Comparison of ENCODE assay signal across 19 mouse cellular contexts in the genomic region with DNA sequence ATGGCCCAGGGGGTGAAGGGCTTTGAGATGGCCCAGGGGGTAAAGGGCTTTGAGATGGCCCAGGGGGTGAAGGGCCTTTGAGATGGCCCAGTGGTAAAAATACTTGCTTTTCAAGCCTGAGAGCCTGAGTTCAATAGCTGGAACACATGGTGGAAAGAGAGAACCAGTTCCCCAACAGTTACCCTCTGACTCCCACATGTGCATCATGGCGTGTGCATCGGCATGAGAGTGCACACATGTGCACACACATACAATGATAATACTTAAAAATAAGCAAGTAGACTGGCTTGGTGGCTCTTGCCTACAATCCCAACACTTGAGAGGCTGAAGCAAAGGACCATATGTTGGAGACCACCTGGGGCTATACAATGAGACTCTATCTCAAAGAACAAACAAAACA. TPM values are rescaled to one million over a fixed set of nuclear protein-coding genes. Genes with fewer than 3 reads are reported as not detected.
DNase-seq lines count a peak whose midpoint lies in the region; ATAC-seq lines count a peak whose summit lies in the region.
"Had no signal": no experiment of that assay in that cellular context is flagged by ENCODE, and none has a peak within 500 bp of the region (broad histone marks: within the 10 kb centered on the region; RNA-seq: fewer than 3 reads in every experiment).

No protein-coding gene starts in this region.

- H3K4me1 ChIP-seq in heart, embryonic 11.5 days (ENCODE audit: control insufficient read depth, insufficient read depth, low read length): no peaks in the 10 kb centered on the region
- H3K4me1 ChIP-seq in midbrain, embryonic 11.5 days (ENCODE audit: control insufficient read depth, insufficient read depth, low read length): no peaks in the 10 kb centered on the region
- H3K4me1 ChIP-seq in midbrain, embryonic 10.5 days: 0 out of 2 replicates have a peak, but pooled peaks cover 3% of the 10 kb centered on the region

- peak; percentile 63 for DNase-seq in heart, adult 11 months
- DNase-seq in midbrain, embryonic 11.5 days (ENCODE audit: low spot score, missing footprints): peak; percentile 73
- no peak for DNase-seq in midbrain, embryonic 10.5 days (ENCODE audit: low spot score)
- DNase-seq: adrenal gland, adult 2 months; adrenal gland, adult 8-10 months; adrenal gland, postnatal 10 days; adrenal gland, postnatal 14 days; adrenal gland, postnatal 25 days; adrenal gland, postnatal 36 days; B cell, adult 2 months; cerebellum, adult 11 months; cerebellum, adult 11-12 months; cerebellum, adult 18-20 months had no signal

- H3K4me3 ChIP-seq in heart, embryonic 11.5 days (ENCODE audit: low read depth, low read length): no peak overlapping the region
- no peak overlapping the region for H3K4me3 ChIP-seq in midbrain, embryonic 11.5 days (ENCODE audit: low read depth, low read length)
- H3K4me3 ChIP-seq in midbrain, embryonic 10.5 days: no peak overlapping the region

- H3K27ac ChIP-seq in heart, embryonic 11.5 days (ENCODE audit: low read depth, low read length): no peak overlapping the region
- no peak overlapping the region for H3K27ac ChIP-seq in midbrain, embryonic 11.5 days (ENCODE audit: low read depth, low read length)
- no peak overlapping the region for H3K27ac ChIP-seq in midbrain, embryonic 10.5 days (replicated peaks)

- no peaks in the 10 kb centered on the region for H3K36me3 ChIP-seq in heart, embryonic 11.5 days (ENCODE audit: control insufficient read depth, insufficient read depth, low read length)
- no peaks in the 10 kb centered on the region for H3K36me3 ChIP-seq in midbrain, embryonic 11.5 days (ENCODE audit: control insufficient read depth, insufficient read depth, low read length)
- H3K36me3 ChIP-seq in midbrain, embryonic 10.5 days: no peaks in the 10 kb centered on the region
- H3K36me3 ChIP-seq: G1E had no signal

- H3K9me3 ChIP-seq in heart, embryonic 11.5 days (replicated peaks; ENCODE audit: control insufficient read depth, low read length): no peaks in the 10 kb centered on the region
- H3K9me3 ChIP-seq in midbrain, embryonic 11.5 days (ENCODE audit: control insufficient read depth, low read length): no peaks in the 10 kb centered on the region
- H3K9me3 ChIP-seq in midbrain, embryonic 10.5 days (replicated peaks): no peaks in the 10 kb centered on the region
- H3K9me3 ChIP-seq: G1E had no signal

- no peak for ATAC-seq in heart, embryonic 11.5 days (replicated peaks; ENCODE audit: insufficient number of reproducible peaks, low FRiP score, low TSS enrichment)
- no peak for ATAC-seq in midbrain, embryonic 11.5 days (ENCODE audit: low FRiP score)
- ATAC-seq: activated CD4-positive, CD25-positive, alpha-beta regulatory T cell, adult 4 months; CD4-positive, CD25-positive, alpha-beta regulatory T cell, adult 4 months; Patski had no signal

- no peaks in the 10 kb centered on the region for H3K27me3 ChIP-seq in heart, embryonic 11.5 days (ENCODE audit: control insufficient read depth, insufficient read depth, low read length)
- no peaks in the 10 kb centered on the region for H3K27me3 ChIP-seq in midbrain, embryonic 11.5 days (ENCODE audit: control insufficient read depth, insufficient read depth, low read length)
- peaks cover 6% of the 10 kb centered on the region; the same call in 1 of the 2 replicates for H3K27me3 ChIP-seq in midbrain, embryonic 10.5 days (ENCODE audit: low read depth, poor library complexity, severe bottlenecking)

- H3K9ac ChIP-seq in heart, embryonic 11.5 days (ENCODE audit: low read depth, low read length): no peak overlapping the region
- no peak overlapping the region for H3K9ac ChIP-seq in midbrain, embryonic 11.5 days (ENCODE audit: low read length)

- 94% methylated on average over 2 of the region's 2 CpGs for WGBS in heart, embryonic 11.5 days (ENCODE audit: insufficient replicate concordance)
- 98% methylated on average over 2 of the region's 2 CpGs for WGBS in midbrain, embryonic 11.5 days
- WGBS in midbrain, embryonic 10.5 days: 98% methylated on average over 2 of the region's 2 CpGs

- no peak overlapping the region for H3K4me2 ChIP-seq in heart, embryonic 11.5 days
- H3K4me2 ChIP-seq in midbrain, embryonic 11.5 days: no peak overlapping the region

RNA-seq across cellular contexts. Expression of a gene that starts 17.9 kb away (rescaled TPM):
- polyA plus RNA-seq in heart, embryonic 11.5 days (2014; fragmentation: Nextera tagmentation; extraction: Ambion mirVana): 20.6 and 20.8 TPM in 2 replicates
- 25.0 and 27.5 TPM in 2 replicates for polyA plus RNA-seq in midbrain, embryonic 11.5 days (2014; fragmentation: Nextera tagmentation; extraction: Ambion mirVana)
- 24.4 and 24.5 TPM in 2 replicates for polyA plus RNA-seq in midbrain, embryonic 10.5 days (2016; fragmentation: Nextera tagmentation; extraction: Ambion mirVana)

RNA-seq across cellular contexts. Expression of a gene that starts 47.7 kb away (rescaled TPM):
- 7.2 and 7.3 TPM in 2 replicates for polyA plus RNA-seq in heart, embryonic 11.5 days (2014; fragmentation: Nextera tagmentation; extraction: Ambion mirVana)
- 0.87 and 1.3 TPM in 2 replicates for polyA plus RNA-seq in midbrain, embryonic 11.5 days (2014; fragmentation: Nextera tagmentation; extraction: Ambion mirVana)
- 0.49 and 1.3 TPM in 2 replicates for polyA plus RNA-seq in midbrain, embryonic 10.5 days (2016; fragmentation: Nextera tagmentation; extraction: Ambion mirVana)
- polyA plus RNA-seq: C2C12, G1E, Patski had no signal

RNA-seq across cellular contexts. Expression of a gene that starts 54.7 kb away (rescaled TPM):
- polyA plus RNA-seq in heart, embryonic 11.5 days (2014; fragmentation: Nextera tagmentation; extraction: Ambion mirVana): 15.1 and 16.0 TPM in 2 replicates
- polyA plus RNA-seq in midbrain, embryonic 11.5 days (2014; fragmentation: Nextera tagmentation; extraction: Ambion mirVana): 26.4 and 28.3 TPM in 2 replicates
- polyA plus RNA-seq in midbrain, embryonic 10.5 days (2016; fragmentation: Nextera tagmentation; extraction: Ambion mirVana): 20.3 and 23.6 TPM in 2 replicates
